Mouse (Mus musculus): ENCODE measurements around the gene Ptpro. TPM values are rescaled to one million over a fixed set of nuclear protein-coding genes. Genes with fewer than 3 reads are reported as not detected.

The Ptpro gene
- total RNA-seq (2021): 1 to 10 TPM; 1.6 to 2.4 TPM
- long read RNA-seq, experiment 1, partial matches to known transcripts: 0 of 1 reads
- long read RNA-seq, experiment 1, other reads (novel, unspliced or antisense): 1 of 1 reads
- long read RNA-seq, experiment 2, full-length matches to known transcripts: 5 of 5 reads
- long read RNA-seq, experiment 2, partial matches to known transcripts: 0 of 5 reads
- long read RNA-seq, experiment 2, other reads (novel, unspliced or antisense): 0 of 5 reads

- DNase-seq: peak; percentile 15
Observed at GRCm38 (mm10) chr6:137252194-137252886, at the start of gene Ptpro. Ptpro (plus strand) TSS chr6:137252319.

GRCm38 (mm10) chr6:137202661-137203060, 49.5 kb upstream of the Ptpro start:
- no peak for DNase-seq

- DNase-seq: no peak
Observed at GRCm38 (mm10) chr6:137205662-137206400, 46.3 kb upstream of the Ptpro start.

- no peak for DNase-seq
Observed at GRCm38 (mm10) chr6:137207126-137207525, 45.0 kb upstream of the Ptpro start.

- peak; percentile 38 for DNase-seq
Observed at GRCm38 (mm10) chr6:137209992-137210391, 42.1 kb upstream of the Ptpro start.

GRCm38 (mm10) chr6:137210991-137211390, 41.1 kb upstream of the Ptpro start:
- no peak for DNase-seq

GRCm38 (mm10) chr6:137211441-137211840, 40.7 kb upstream of the Ptpro start:
- no peak for DNase-seq

- DNase-seq: no peak
Observed at GRCm38 (mm10) chr6:137217841-137218463, 34.2 kb upstream of the Ptpro start.

GRCm38 (mm10) chr6:137252887-137253242, 746 bp downstream of the Ptpro start:
- DNase-seq: no peak

GRCm38 (mm10) chr6:137253415-137253814, 1.3 kb downstream of the Ptpro start:
- peak; percentile 3 for DNase-seq

- no peak for DNase-seq
Observed at GRCm38 (mm10) chr6:137261033-137261432, 8.9 kb downstream of the Ptpro start.

GRCm38 (mm10) chr6:137262087-137262486, 10.0 kb downstream of the Ptpro start:
- no peak for DNase-seq

- DNase-seq: no peak
Observed at GRCm38 (mm10) chr6:137268019-137268418, 15.9 kb downstream of the Ptpro start.

GRCm38 (mm10) chr6:137268592-137268991, 16.5 kb downstream of the Ptpro start:
- DNase-seq: no peak

- no peak for DNase-seq
Observed at GRCm38 (mm10) chr6:137272513-137272912, 20.4 kb downstream of the Ptpro start.

- DNase-seq: no peak
Observed at GRCm38 (mm10) chr6:137277587-137277994, 25.5 kb downstream of the Ptpro start.

GRCm38 (mm10) chr6:137279576-137279975, 27.5 kb downstream of the Ptpro start:
- DNase-seq: no peak

GRCm38 (mm10) chr6:137281541-137282049, 29.5 kb downstream of the Ptpro start:
- DNase-seq: no peak

GRCm38 (mm10) chr6:137282050-137282449, 29.9 kb downstream of the Ptpro start:
- DNase-seq: no peak

- DNase-seq: no peak
Observed at GRCm38 (mm10) chr6:137286376-137286775, 34.3 kb downstream of the Ptpro start.

GRCm38 (mm10) chr6:137287788-137288187, 35.7 kb downstream of the Ptpro start:
- no peak for DNase-seq

GRCm38 (mm10) chr6:137288264-137288663, 36.1 kb downstream of the Ptpro start:
- no peak for DNase-seq

- no peak for DNase-seq
Observed at GRCm38 (mm10) chr6:137292421-137292820, 40.3 kb downstream of the Ptpro start.

Data from adrenal gland, postnatal 10 days (tissue).